Mouse (Mus musculus) hindbrain, embryonic 13.5 days (tissue): ENCODE measurements around the gene Olfr1287. TPM values are rescaled to one million over a fixed set of nuclear protein-coding genes. Genes with fewer than 3 reads are reported as not detected.

ENCODE experiments used
- ATAC-seq: fragments of 200-750 bp; cut with Nextera tagmentation; 2 replicates; pipeline ENCODE4 v1.8.0; 2017; ENCODE audit warnings: moderate TSS enrichment; ENCODE audit not compliant: low FRiP score
- H3K27ac ChIP-seq: fragments of 300-500 bp; sonication (generic); 2 replicates; pipeline ENCODE4 v1.5.1; 2015; ENCODE audit warnings: inconsistent platforms, mild to moderate bottlenecking, moderate library complexity
- H3K27me3 ChIP-seq: fragments of 300-500 bp; sonication (generic); 2 replicates; pipeline ENCODE4 v1.6.1; 2015; ENCODE audit warnings: mild to moderate bottlenecking, inconsistent platforms
- H3K36me3 ChIP-seq: fragments of 300-500 bp; sonication (generic); 2 replicates; pipeline ENCODE4 v1.6.1; 2015; ENCODE audit warnings: mild to moderate bottlenecking, inconsistent platforms
- H3K4me1 ChIP-seq: fragments of 300-500 bp; sonication (generic); replicated peaks from 2 replicates; pipeline ENCODE4 v1.6.1; 2015; ENCODE audit warnings: inconsistent platforms
- H3K4me2 ChIP-seq: fragments of 300-500 bp; sonication (generic); 2 replicates; pipeline ENCODE4 v1.6.1; 2015; ENCODE audit warnings: inconsistent platforms, mild to moderate bottlenecking, moderate library complexity
- H3K4me3 ChIP-seq: fragments of 300-500 bp; sonication (generic); 2 replicates; pipeline ENCODE4 v1.5.1; 2015; ENCODE audit warnings: mild to moderate bottlenecking, inconsistent platforms
- H3K9ac ChIP-seq: fragments of 300-500 bp; sonication (generic); 2 replicates; pipeline ENCODE4 v1.6.1; 2015; ENCODE audit warnings: mild to moderate bottlenecking, inconsistent platforms
- H3K9me3 ChIP-seq: fragments of 300-500 bp; sonication (generic); 2 replicates; pipeline ENCODE4 v1.6.1; 2016; ENCODE audit warnings: inconsistent platforms
- WGBS: fragments of 180-500 bp; shearing (Covaris S2); methylation state at CpG from one replicate; pipeline ENCODE4 v1.1.7; 2015; 5-methylcytosine and 5-hydroxymethylcytosine counted together
- polyA plus RNA-seq: library from polyadenylated mRNA; unstranded; fragments of >200 nt; fragmentation: Nextera tagmentation; extraction: Ambion mirVana; gene quantifications from 2 replicates; pipeline ENCODE4 v1.2.1, GENCODE M21; 2015

Gene Olfr1287
- polyA plus RNA-seq: not detected in 2 replicates

GRCm38 (mm10) chr2:111448842-111449241 lies at the start of gene Olfr1287:
Gene Olfr1287 (plus strand): TSS chr2:111449142.
- Histone ChIP-seq H3K9me3 (no peaks in the 10 kb centered on the region), H3K27ac (no peak within 1 kb of the TSS), H3K4me1 (no peaks in the 10 kb centered on the region), H3K27me3 (no peaks in the 10 kb centered on the region), H3K4me2 (no peak within 1 kb of the TSS), H3K36me3 (no peaks in the 10 kb centered on the region), H3K9ac (no peak within 1 kb of the TSS), H3K4me3 (no peak within 1 kb of the TSS)
- ATAC-seq: no peak
- WGBS: 80% methylated on average over 1 of the region's 1 CpGs

DNA sequence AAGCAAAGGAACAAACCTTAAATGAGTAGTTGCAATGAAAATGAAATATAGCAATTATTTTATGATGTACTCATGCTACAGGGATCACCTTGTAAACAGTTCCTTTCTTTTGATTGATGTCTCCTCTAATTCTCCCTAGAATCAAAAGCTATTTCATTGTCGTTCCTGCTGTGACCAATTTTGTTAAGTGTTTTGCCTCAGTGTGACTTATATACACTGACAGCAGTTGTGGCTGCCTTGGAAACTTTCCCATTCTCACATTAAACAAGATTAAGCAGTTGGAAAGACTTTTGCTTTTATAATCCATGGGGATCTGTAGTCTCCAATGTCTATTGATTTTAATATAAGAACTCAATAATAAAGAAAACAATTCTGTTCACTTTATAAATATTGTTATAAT lies 26.0 kb upstream of the Olfr1287 start, which contains the start of gene Olfr1286:
TSS of gene Olfr1286 (minus strand) at position 185 of the 400 bp plus-strand sequence.
- Histone ChIP-seq H3K9me3 (no peaks in the 10 kb centered on the region), H3K36me3 (no peaks in the 10 kb centered on the region), H3K27me3 (no peaks in the 10 kb centered on the region), H3K4me3 (no peak within 1 kb of the TSS), H3K27ac (no peak within 1 kb of the TSS), H3K4me1 (no peaks in the 10 kb centered on the region), H3K4me2 (no peak within 1 kb of the TSS), H3K9ac (no peak within 1 kb of the TSS)
- no peak for ATAC-seq
- 57% methylated on average over 1 of the region's 1 CpGs for WGBS

GRCm38 (mm10) chr2:111473801-111474200 lies 24.9 kb downstream of the Olfr1287 start, which contains the start of gene Olfr1288:
Gene Olfr1288 (plus strand): TSS chr2:111474101.
- no peak within 1 kb of the TSS for H3K4me2 ChIP-seq
- ATAC-seq: no peak
- 94% methylated on average over 1 of the region's 1 CpGs for WGBS
- H3K9ac ChIP-seq: no peak within 1 kb of the TSS
- H3K27me3 ChIP-seq: no peaks in the 10 kb centered on the region
- H3K9me3 ChIP-seq: no peaks in the 10 kb centered on the region
- no peak within 1 kb of the TSS for H3K4me3 ChIP-seq
- H3K4me1 ChIP-seq: no peaks in the 10 kb centered on the region
- no peaks in the 10 kb centered on the region for H3K36me3 ChIP-seq
- no peak within 1 kb of the TSS for H3K27ac ChIP-seq

- 93% methylated on average over 1 of the region's 1 CpGs for WGBS
- H3K9ac ChIP-seq: no peak within 1 kb of the TSS
- H3K36me3 ChIP-seq: no peaks in the 10 kb centered on the region
- no peaks in the 10 kb centered on the region for H3K9me3 ChIP-seq
- no peak for ATAC-seq
- no peaks in the 10 kb centered on the region for H3K4me1 ChIP-seq
- H3K4me2 ChIP-seq: no peak within 1 kb of the TSS
- H3K4me3 ChIP-seq: no peak within 1 kb of the TSS
- no peak within 1 kb of the TSS for H3K27ac ChIP-seq
- H3K27me3 ChIP-seq: no peaks in the 10 kb centered on the region
These were observed 31.6 kb downstream of the Olfr1287 start, which contains the start of gene Olfr1289 for GRCm38 (mm10) chr2:111480519-111480918. Gene Olfr1289 (plus strand): TSS chr2:111480819.

DNA sequence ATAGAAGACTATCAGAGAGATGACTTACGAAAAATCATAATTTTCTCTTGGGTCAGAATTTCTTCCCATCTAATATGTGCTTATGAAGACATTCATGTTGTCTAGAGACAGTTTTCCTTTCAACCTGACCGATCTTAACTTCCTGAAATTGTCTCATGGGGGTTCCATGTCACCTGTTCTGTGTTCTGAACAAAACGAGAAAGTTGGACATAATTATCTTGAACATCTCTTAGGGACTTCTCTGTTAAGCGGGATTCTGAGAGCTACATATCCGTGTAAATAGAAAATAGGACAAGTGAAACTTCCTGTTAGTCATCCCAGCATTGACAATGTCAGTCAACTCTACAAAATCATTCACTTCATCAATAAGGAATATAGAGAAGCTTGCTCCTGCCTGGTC lies 44.8 kb downstream of the Olfr1287 start, which contains the start of gene Olfr1290:
TSS of gene Olfr1290 (minus strand) at position 101 of the 400 bp plus-strand sequence.
- Histone ChIP-seq H3K4me2 (no peak within 1 kb of the TSS), H3K4me3 (no peak within 1 kb of the TSS), H3K9ac (no peak within 1 kb of the TSS), H3K36me3 (no peaks in the 10 kb centered on the region), H3K27me3 (no peaks in the 10 kb centered on the region), H3K9me3 (no peaks in the 10 kb centered on the region), H3K4me1 (no peaks in the 10 kb centered on the region), H3K27ac (no peak within 1 kb of the TSS)
- no peak for ATAC-seq
- 89% methylated on average over 5 of the region's 5 CpGs for WGBS

DNA sequence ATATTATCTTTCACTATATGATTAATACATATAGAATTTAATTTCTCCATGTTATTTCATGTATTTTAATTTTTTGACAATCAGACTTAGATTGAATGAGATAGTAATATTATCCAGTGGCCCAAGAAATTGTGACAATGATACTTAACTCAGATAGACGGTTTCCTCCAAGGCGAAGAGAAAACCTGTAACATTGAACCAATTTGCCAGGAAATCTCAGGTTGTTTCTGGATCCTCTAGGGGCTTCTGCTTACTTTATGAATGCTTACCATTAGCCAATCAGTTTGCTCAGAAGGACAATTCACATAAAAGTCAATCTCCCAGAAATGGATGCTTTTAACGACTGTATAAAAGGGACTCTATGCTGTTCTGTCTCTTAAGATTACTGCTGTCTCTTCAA lies 47.9 kb downstream of the Olfr1287 start, which contains the start of gene Olfr1291-ps1:
TSS of gene Olfr1291-ps1 (plus strand) at position 301 of the 400 bp plus-strand sequence.
- Histone ChIP-seq H3K9ac (no peak within 1 kb of the TSS), H3K27me3 (no peaks in the 10 kb centered on the region), H3K4me3 (no peak within 1 kb of the TSS), H3K36me3 (no peaks in the 10 kb centered on the region), H3K4me1 (no peaks in the 10 kb centered on the region), H3K9me3 (no peaks in the 10 kb centered on the region), H3K4me2 (no peak within 1 kb of the TSS), H3K27ac (no peak within 1 kb of the TSS)
- WGBS: 89% methylated on average over 3 of the region's 3 CpGs
- ATAC-seq: no peak

Other genes starting within 250 kb of the Olfr1287 start
- gene 4930430A15Rik, start 219.5 kb upstream of the Olfr1287 start, polyA plus RNA-seq: not detected in 2 replicates
- gene Olfr1275, start 213.9 kb upstream of the Olfr1287 start, polyA plus RNA-seq: not detected in 2 replicates
- gene Olfr1276, start 194.6 kb upstream of the Olfr1287 start, polyA plus RNA-seq: not detected in 2 replicates
- gene Olfr1277, start 175.0 kb upstream of the Olfr1287 start, polyA plus RNA-seq: not detected in 2 replicates
- not detected in 2 replicates for gene Olfr1278, start 159.0 kb upstream of the Olfr1287 start, polyA plus RNA-seq
- gene Olfr1279, start 148.5 kb upstream of the Olfr1287 start, polyA plus RNA-seq: not detected in 2 replicates
- not detected in 2 replicates for gene Olfr1280, start 135.1 kb upstream of the Olfr1287 start, polyA plus RNA-seq
- gene Olfr1281, start 122.6 kb upstream of the Olfr1287 start, polyA plus RNA-seq: not detected in 2 replicates
- gene Olfr1282, start 113.1 kb upstream of the Olfr1287 start, polyA plus RNA-seq: not detected in 2 replicates
- not detected in 2 replicates for gene Olfr1283, start 82.4 kb upstream of the Olfr1287 start, polyA plus RNA-seq
- gene Olfr1284, start 73.6 kb upstream of the Olfr1287 start, polyA plus RNA-seq: not detected in 2 replicates
- gene Olfr1286, start 26.0 kb upstream of the Olfr1287 start, polyA plus RNA-seq: not detected in 2 replicates
- gene Olfr1288, start 25.0 kb downstream of the Olfr1287 start, polyA plus RNA-seq: not detected in 2 replicates
- not detected in 2 replicates for gene Olfr1289, start 31.7 kb downstream of the Olfr1287 start, polyA plus RNA-seq
- gene Olfr1290, start 44.7 kb downstream of the Olfr1287 start, polyA plus RNA-seq: not detected in 2 replicates
- not detected in 2 replicates for gene Olfr1291-ps1, start 48.0 kb downstream of the Olfr1287 start, polyA plus RNA-seq
- not detected in 2 replicates for gene Olfr1293-ps, start 76.1 kb downstream of the Olfr1287 start, polyA plus RNA-seq
- gene Olfr1294, start 91.1 kb downstream of the Olfr1287 start, polyA plus RNA-seq: not detected in 2 replicates
- not detected in 2 replicates for gene Olfr1295, start 120.5 kb downstream of the Olfr1287 start, polyA plus RNA-seq
- not detected in 2 replicates for gene Olfr1297, start 177.4 kb downstream of the Olfr1287 start, polyA plus RNA-seq
- not detected in 2 replicates for gene Olfr1298, start 200.1 kb downstream of the Olfr1287 start, polyA plus RNA-seq
- not detected in 2 replicates for gene Olfr1299, start 212.3 kb downstream of the Olfr1287 start, polyA plus RNA-seq